In genomic region chr11:58930254-58930653, GRCm38 (mm10) we compare ENCODE assay signal across 27 mouse cellular contexts. TPM values are rescaled to one million over a fixed set of nuclear protein-coding genes. Genes with fewer than 3 reads are reported as not detected.
A peak's percentile ranks its signal among the peaks of the same experiment; 100 is the strongest.
DNase-seq lines count a peak whose midpoint lies in the region; ATAC-seq and TF ChIP-seq lines count a peak whose summit lies in the region.
"Had no signal": no experiment of that assay in that cellular context is flagged by ENCODE, and none has a peak within 500 bp of the region (broad histone marks: within the 10 kb centered on the region; RNA-seq: fewer than 3 reads in every experiment).

No protein-coding gene starts in this region.

- no peak overlapping the region for H3K4me2 ChIP-seq in kidney, embryonic 14.5 days (replicated peaks; ENCODE audit: low read depth, low read length)
- H3K4me2 ChIP-seq in liver, embryonic 13.5 days = no peak overlapping the region
- no peak overlapping the region for H3K4me2 ChIP-seq in liver, postnatal 0 days (ENCODE audit: low read depth, low read length)
- H3K4me2 ChIP-seq in midbrain, embryonic 16.5 days (ENCODE audit: low read length) = no peak overlapping the region
- H3K4me2 ChIP-seq: embryonic facial prominence, embryonic 12.5 days; forebrain, embryonic 13.5 days; heart, embryonic 12.5 days; hindbrain, embryonic 14.5 days had no signal

- H3K9me3 ChIP-seq in kidney, embryonic 14.5 days (ENCODE audit: control insufficient read depth, low read length) = no peaks in the 10 kb centered on the region
- H3K9me3 ChIP-seq in liver, embryonic 13.5 days (replicated peaks) = no peaks in the 10 kb centered on the region
- H3K9me3 ChIP-seq in liver, postnatal 0 days (ENCODE audit: low read length) = no peaks in the 10 kb centered on the region
- H3K9me3 ChIP-seq in midbrain, embryonic 16.5 days (replicated peaks; ENCODE audit: control insufficient read depth, low read length, poor library complexity, severe bottlenecking) = no peaks in the 10 kb centered on the region
- H3K9me3 ChIP-seq: embryonic facial prominence, embryonic 12.5 days; forebrain, embryonic 13.5 days; heart, embryonic 12.5 days; hindbrain, embryonic 10.5 days had no signal

- peak; percentile 61; the same call in 1 of the 2 replicates for TF ChIP-seq EP300 in liver, postnatal 0 days (IDR thresholded peaks at IDR 0.05; ENCODE audit: low read depth)

- ATAC-seq in kidney, embryonic 14.5 days (ENCODE audit: low FRiP score, low TSS enrichment) = no peak
- peak; percentile 65 for ATAC-seq in liver, embryonic 13.5 days (ENCODE audit: low read depth)
- peak; percentile 15; the same call in 1 of the 2 replicates for ATAC-seq in liver, postnatal 0 days
- ATAC-seq in midbrain, embryonic 16.5 days = no peak
- ATAC-seq: forebrain, embryonic 13.5 days; forebrain, postnatal 0 days; Patski had no signal

- 85% methylated on average over 3 of the region's 3 CpGs for WGBS in kidney, adult 2 months
- WGBS in kidney, embryonic 14.5 days = 93% methylated on average over 3 of the region's 3 CpGs
- WGBS in liver, embryonic 13.5 days (ENCODE audit: insufficient replicate concordance) = 19% methylated on average over 3 of the region's 3 CpGs
- 54% methylated on average over 3 of the region's 3 CpGs for WGBS in liver, postnatal 0 days (ENCODE audit: insufficient replicate concordance)
- 88% methylated on average over 3 of the region's 3 CpGs for WGBS in midbrain, embryonic 16.5 days

- no peak overlapping the region for H3K4me3 ChIP-seq in kidney, adult 2 months (ENCODE audit: insufficient read depth, low read depth, low read length)
- no peak overlapping the region for H3K4me3 ChIP-seq in kidney, embryonic 14.5 days (ENCODE audit: low read length)
- no peak overlapping the region for H3K4me3 ChIP-seq in liver, embryonic 13.5 days (replicated peaks)
- no peak overlapping the region for H3K4me3 ChIP-seq in liver, postnatal 0 days (ENCODE audit: low read depth, low read length)
- no peak overlapping the region for H3K4me3 ChIP-seq in midbrain, embryonic 16.5 days (ENCODE audit: low read depth, low read length)
- H3K4me3 ChIP-seq: embryonic facial prominence, embryonic 12.5 days; forebrain, embryonic 13.5 days; gastrocnemius, adult 2 months; heart, embryonic 12.5 days; hindbrain, embryonic 10.5 days had no signal

- H3K4me1 ChIP-seq in kidney, adult 2 months (ENCODE audit: control insufficient read depth, insufficient read depth, low read length) = peaks cover 18% of the 10 kb centered on the region; the same call in 1 of the 2 replicates
- H3K4me1 ChIP-seq in kidney, embryonic 14.5 days (ENCODE audit: control insufficient read depth, insufficient read depth, low read length) = no peaks in the 10 kb centered on the region
- H3K4me1 ChIP-seq in liver, embryonic 13.5 days (replicated peaks) = peaks cover 61% of the 10 kb centered on the region
- peaks cover 27% of the 10 kb centered on the region for H3K4me1 ChIP-seq in liver, postnatal 0 days (ENCODE audit: insufficient read depth)
- no peaks in the 10 kb centered on the region for H3K4me1 ChIP-seq in midbrain, embryonic 16.5 days (ENCODE audit: control insufficient read depth, insufficient read depth, low read length)

- no peak for DNase-seq in kidney, adult 2 months
- peak; percentile 54 for DNase-seq in liver
- DNase-seq in liver, embryonic 13.5 days = no peak
- DNase-seq in liver, postnatal 0 days = no peak
- no peak for DNase-seq in left cerebral cortex, postnatal 25 days (ENCODE audit: low spot score in 2 of 2)
- DNase-seq in frontal cortex, postnatal 36 days (ENCODE audit: low spot score in 2 of 2) = no peak
- DNase-seq: adrenal gland, adult 2 months; adrenal gland, postnatal 36 days; B cell, adult 2 months; cerebellum, adult 11 months; cerebellum, adult 8-10 months; cerebellum, postnatal 14 days; forebrain, postnatal 0 days; gastrocnemius, adult 2 months; gastrocnemius, postnatal 25 days had no signal

- intact Hi-C loops in left cerebral cortex, postnatal 25 days (cut with DNase I) = no loop called here

- TF ChIP-seq POLR2A in kidney, adult 2 months (IDR thresholded peaks at IDR 0.05; ENCODE audit: low read depth, low read length) = no peak

- 0 out of 2 replicates have a peak, but pooled peaks have one; percentile 12 for TF ChIP-seq CTCF in kidney, adult 2 months (conservative IDR thresholded peaks at IDR 0.05; ENCODE audit: insufficient read depth, insufficient read length, low read depth, low read length)
- TF ChIP-seq CTCF in liver, postnatal 0 days (IDR thresholded peaks at IDR 0.05; ENCODE audit: low read depth) = peak; percentile 35

- H3K27me3 ChIP-seq in kidney, adult 2 months (replicated peaks; ENCODE audit: control insufficient read depth, insufficient read depth, low read length) = no peaks in the 10 kb centered on the region
- H3K27me3 ChIP-seq in kidney, embryonic 14.5 days (ENCODE audit: control insufficient read depth, insufficient read depth, low read length) = no peaks in the 10 kb centered on the region
- no peaks in the 10 kb centered on the region for H3K27me3 ChIP-seq in liver, embryonic 13.5 days
- no peaks in the 10 kb centered on the region for H3K27me3 ChIP-seq in liver, postnatal 0 days (ENCODE audit: insufficient read depth, low read length)
- no peaks in the 10 kb centered on the region for H3K27me3 ChIP-seq in midbrain, embryonic 16.5 days (ENCODE audit: control insufficient read depth, insufficient read depth, low read depth, low read length)
- H3K27me3 ChIP-seq: embryonic facial prominence, embryonic 12.5 days; forebrain, embryonic 13.5 days; heart, embryonic 12.5 days; Patski had no signal

- H3K36me3 ChIP-seq in kidney, adult 2 months (ENCODE audit: control insufficient read depth, insufficient read depth, low read length) = no peaks in the 10 kb centered on the region
- H3K36me3 ChIP-seq in kidney, embryonic 14.5 days (ENCODE audit: control insufficient read depth, insufficient read depth, low read length) = peaks cover 36% of the 10 kb centered on the region
- peaks cover 42% of the 10 kb centered on the region for H3K36me3 ChIP-seq in liver, embryonic 13.5 days
- peaks cover 37% of the 10 kb centered on the region for H3K36me3 ChIP-seq in liver, postnatal 0 days (replicated peaks; ENCODE audit: insufficient read depth, low read length)
- peaks cover 25% of the 10 kb centered on the region for H3K36me3 ChIP-seq in midbrain, embryonic 16.5 days (ENCODE audit: control insufficient read depth, insufficient read depth, low read length)

- no peak overlapping the region for H3K9ac ChIP-seq in kidney, embryonic 14.5 days (ENCODE audit: low read depth, low read length)
- H3K9ac ChIP-seq in liver, embryonic 13.5 days = 0 out of 2 replicates have a peak overlapping the region, but pooled peaks have one; percentile 43
- H3K9ac ChIP-seq in liver, postnatal 0 days (replicated peaks) = no peak overlapping the region
- no peak overlapping the region for H3K9ac ChIP-seq in midbrain, embryonic 16.5 days (ENCODE audit: low read depth, low read length)
- H3K9ac ChIP-seq: embryonic facial prominence, embryonic 12.5 days; forebrain, embryonic 13.5 days; forebrain, postnatal 0 days; heart, embryonic 12.5 days; hindbrain, embryonic 14.5 days had no signal

- H3K27ac ChIP-seq in kidney, adult 2 months (ENCODE audit: insufficient read depth, low read depth, low read length) = no peak overlapping the region
- no peak overlapping the region for H3K27ac ChIP-seq in kidney, embryonic 14.5 days (ENCODE audit: low read depth, low read length)
- H3K27ac ChIP-seq in liver, embryonic 13.5 days = peak overlapping the region; percentile 92
- H3K27ac ChIP-seq in liver, postnatal 0 days (ENCODE audit: low read depth) = peak overlapping the region; percentile 45; the same call in 1 of the 2 replicates
- no peak overlapping the region for H3K27ac ChIP-seq in midbrain, embryonic 16.5 days (ENCODE audit: low read length)
- H3K27ac ChIP-seq: embryonic facial prominence, embryonic 12.5 days; forebrain, embryonic 13.5 days; gastrocnemius, adult 2 months; hindbrain, embryonic 10.5 days; hindbrain, embryonic 14.5 days had no signal

RNA-seq across cellular contexts. Expression of gene Rnf187, which starts 8.5 kb away (rescaled TPM):
- 251 and 307 TPM in 2 replicates for polyA plus RNA-seq in kidney, adult 2 months (2012; rRNA removed)
- 229 and 304 TPM in 2 replicates for polyA plus RNA-seq in kidney, embryonic 14.5 days (2014; fragmentation: Nextera tagmentation; extraction: Ambion mirVana)
- polyA plus RNA-seq in liver, embryonic 13.5 days (2015; fragmentation: Nextera tagmentation; extraction: Ambion mirVana) = 125 and 130 TPM in 2 replicates
- polyA plus RNA-seq in liver, postnatal 0 days (2015; fragmentation: Nextera tagmentation; extraction: Ambion mirVana) = 85.3 and 96.0 TPM in 2 replicates
- total RNA-seq in left cerebral cortex, postnatal 25 days (2021) = 100 to 1,000 TPM; 480 to 498 TPM
- 550 and 556 TPM in 2 replicates for polyA plus RNA-seq in midbrain, embryonic 16.5 days (2015; fragmentation: Nextera tagmentation; extraction: Ambion mirVana)

RNA-seq across cellular contexts. Expression of gene Btnl10, which starts 12.5 kb away (rescaled TPM):
- polyA plus RNA-seq in kidney, adult 2 months (2012; rRNA removed) = 0.27 and 0.31 TPM in 2 replicates
- polyA plus RNA-seq in kidney, embryonic 14.5 days (2014; fragmentation: Nextera tagmentation; extraction: Ambion mirVana) = 0.09 TPM in 1 of 2 replicates, not detected in the other
- 11.2 and 12.5 TPM in 2 replicates for polyA plus RNA-seq in liver, embryonic 13.5 days (2015; fragmentation: Nextera tagmentation; extraction: Ambion mirVana)
- 7.9 and 9.9 TPM in 2 replicates for polyA plus RNA-seq in liver, postnatal 0 days (2015; fragmentation: Nextera tagmentation; extraction: Ambion mirVana)
- total RNA-seq in left cerebral cortex, postnatal 25 days (2021) = not detected
- polyA plus RNA-seq in midbrain, embryonic 16.5 days (2015; fragmentation: Nextera tagmentation; extraction: Ambion mirVana) = not detected in 2 replicates
- total RNA-seq: adrenal gland, postnatal 36 days; gastrocnemius, adult 2 months; gastrocnemius, postnatal 25 days; granulocyte monocyte progenitor cell, adult 5-6 weeks; heart, postnatal 25 days had no signal
- polyA plus RNA-seq: adrenal gland, adult 2 months; cortical plate, adult 2 months; embryonic facial prominence, embryonic 12.5 days; forebrain, embryonic 13.5 days; forebrain, postnatal 0 days; heart, embryonic 16.5 days; hindbrain, embryonic 14.5 days; Patski had no signal

RNA-seq across cellular contexts. Expression of gene Hist3h2ba, which starts 18.5 kb away (rescaled TPM):
- polyA plus RNA-seq in kidney, adult 2 months (2012; rRNA removed) = 3.0 and 5.3 TPM in 2 replicates
- polyA plus RNA-seq in kidney, embryonic 14.5 days (2014; fragmentation: Nextera tagmentation; extraction: Ambion mirVana) = 29.9 and 146 TPM in 2 replicates
- 5.5 and 6.3 TPM in 2 replicates for polyA plus RNA-seq in liver, embryonic 13.5 days (2015; fragmentation: Nextera tagmentation; extraction: Ambion mirVana)
- polyA plus RNA-seq in liver, postnatal 0 days (2015; fragmentation: Nextera tagmentation; extraction: Ambion mirVana) = 4.9 and 10.0 TPM in 2 replicates
- 100 to 1,000 TPM in 1 of 2 experiments, 10 to 100 TPM in 1; 90.4 to 111 TPM for total RNA-seq in left cerebral cortex, postnatal 25 days (2021)
- 345 and 399 TPM in 2 replicates for polyA plus RNA-seq in midbrain, embryonic 16.5 days (2015; fragmentation: Nextera tagmentation; extraction: Ambion mirVana)
- total RNA-seq: gastrocnemius, adult 2 months had no signal

RNA-seq across cellular contexts. Expression of gene Hist3h2a, which starts 24.2 kb away (rescaled TPM):
- 29.0 and 29.5 TPM in 2 replicates for polyA plus RNA-seq in kidney, adult 2 months (2012; rRNA removed)
- 31.8 and 32.7 TPM in 2 replicates for polyA plus RNA-seq in kidney, embryonic 14.5 days (2014; fragmentation: Nextera tagmentation; extraction: Ambion mirVana)
- 12.3 and 13.7 TPM in 2 replicates for polyA plus RNA-seq in liver, embryonic 13.5 days (2015; fragmentation: Nextera tagmentation; extraction: Ambion mirVana)
- 14.3 and 14.8 TPM in 2 replicates for polyA plus RNA-seq in liver, postnatal 0 days (2015; fragmentation: Nextera tagmentation; extraction: Ambion mirVana)
- 10 to 100 TPM; 62.2 to 64.8 TPM for total RNA-seq in left cerebral cortex, postnatal 25 days (2021)
- 107 and 115 TPM in 2 replicates for polyA plus RNA-seq in midbrain, embryonic 16.5 days (2015; fragmentation: Nextera tagmentation; extraction: Ambion mirVana)

RNA-seq across cellular contexts. Expression of gene Trim17, which starts 24.2 kb away (rescaled TPM):
- polyA plus RNA-seq in kidney, adult 2 months (2012; rRNA removed) = 0.34 and 0.48 TPM in 2 replicates
- polyA plus RNA-seq in kidney, embryonic 14.5 days (2014; fragmentation: Nextera tagmentation; extraction: Ambion mirVana) = 0.63 and 0.65 TPM in 2 replicates
- polyA plus RNA-seq in liver, embryonic 13.5 days (2015; fragmentation: Nextera tagmentation; extraction: Ambion mirVana) = 0.06 and 0.18 TPM in 2 replicates
- polyA plus RNA-seq in liver, postnatal 0 days (2015; fragmentation: Nextera tagmentation; extraction: Ambion mirVana) = 0.11 and 0.15 TPM in 2 replicates
- 1 to 10 TPM; 5.4 TPM for total RNA-seq in left cerebral cortex, postnatal 25 days (2021)
- 1.3 and 2.1 TPM in 2 replicates for polyA plus RNA-seq in midbrain, embryonic 16.5 days (2015; fragmentation: Nextera tagmentation; extraction: Ambion mirVana)
- total RNA-seq: granulocyte monocyte progenitor cell, adult 5-6 weeks had no signal

Comparison
In these comparisons a context has a peak if more than half of its experiments do, and no peak if none do; other contexts are left out.
1. H3K27ac ChIP-seq: peak in liver, embryonic 13.5 days (single experiment) and liver, postnatal 0 days (single experiment); none in kidney, adult 2 months (single experiment), kidney, embryonic 14.5 days (single experiment) and midbrain, embryonic 16.5 days (single experiment).
2. ATAC-seq: peak in liver, embryonic 13.5 days (single experiment) and liver, postnatal 0 days (single experiment); none in kidney, embryonic 14.5 days (single experiment) and midbrain, embryonic 16.5 days (single experiment).